Mouse (Mus musculus) spleen, postnatal 36 days (tissue): ENCODE measurements around the gene Kmt5a.
A peak's percentile ranks its signal among the peaks of the same experiment; 100 is the strongest.
"Not testable (repeated sequence)": the region's sequence is repeated elsewhere in the genome, so short reads cannot be mapped to it uniquely, and the experiment has no call there.

Experiments used
- DNase-seq, 2 experiments: peaks; one replicate each; pipeline ENCODE4 v3.0.0; 2022; ENCODE audit warnings: low spot score in 2 of 2, mixed read lengths in 1 of 2

Gene Kmt5a

DNA sequence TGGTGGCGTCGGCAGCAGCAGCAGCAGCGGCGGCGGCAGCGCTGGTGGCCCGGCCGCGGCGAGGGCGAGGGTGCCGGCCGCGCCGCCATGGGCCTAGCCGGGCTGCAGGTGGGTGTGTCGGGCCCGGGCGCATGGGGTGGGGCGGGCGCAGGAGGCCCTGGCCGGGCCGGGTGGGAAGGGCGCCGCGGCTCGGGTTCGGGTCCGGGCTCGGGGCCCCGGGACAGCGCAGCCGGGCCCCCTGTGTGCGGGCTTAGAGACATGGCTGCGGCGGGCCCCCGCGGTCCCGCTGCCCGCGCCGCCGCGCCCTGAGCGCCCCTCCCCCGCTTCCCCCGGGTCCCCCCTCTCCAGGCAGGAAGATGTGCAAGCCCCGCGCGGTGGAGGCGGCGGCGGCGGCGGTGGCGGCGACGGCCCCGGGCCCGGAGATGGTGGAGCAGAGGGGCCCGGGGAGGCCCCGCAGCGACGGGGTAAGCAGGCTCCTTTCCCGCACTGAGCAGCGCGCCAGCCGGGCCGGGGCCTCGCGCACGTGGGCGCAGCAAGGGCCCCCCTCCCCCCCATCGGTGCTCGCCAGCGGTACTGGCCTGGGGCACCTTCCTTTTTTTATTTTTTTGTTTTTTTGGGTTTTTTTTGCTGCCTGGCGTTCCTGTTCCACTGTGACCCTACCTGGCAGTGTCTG, 6.0 kb downstream of the Kmt5a start:
- DNase-seq, result peak; percentile 48 to 50

DNA sequence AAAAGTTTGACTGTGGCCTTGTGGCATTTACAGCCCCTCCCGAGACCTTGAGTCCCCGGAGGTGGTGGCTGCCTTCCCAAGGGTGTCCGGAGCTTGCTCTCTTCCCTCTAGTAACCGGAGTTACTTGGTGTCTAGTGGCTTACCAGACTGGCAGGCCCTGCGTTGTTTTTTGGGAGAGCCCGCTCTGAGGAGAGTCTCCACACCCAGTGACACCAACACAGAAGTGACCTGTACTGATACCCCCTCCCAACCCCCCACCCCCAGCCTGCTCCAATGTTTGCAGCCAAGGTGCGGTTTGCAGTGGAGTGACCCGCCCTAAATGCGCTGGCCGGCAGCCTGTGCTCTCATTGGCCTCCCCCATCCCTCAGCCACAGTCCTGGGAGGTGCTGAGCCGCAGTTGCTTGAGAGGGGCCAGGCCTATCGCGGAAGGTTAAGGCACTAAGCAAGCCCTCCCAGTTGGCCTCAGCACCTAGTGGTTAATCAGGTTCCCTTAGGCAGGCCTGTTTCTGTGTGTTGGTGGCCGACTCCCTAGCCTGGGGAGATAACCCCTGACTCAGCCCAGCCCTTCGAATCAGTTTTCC, 6.7 kb downstream of the Kmt5a start:
- peak; percentile 42 to 55 for DNase-seq

DNA sequence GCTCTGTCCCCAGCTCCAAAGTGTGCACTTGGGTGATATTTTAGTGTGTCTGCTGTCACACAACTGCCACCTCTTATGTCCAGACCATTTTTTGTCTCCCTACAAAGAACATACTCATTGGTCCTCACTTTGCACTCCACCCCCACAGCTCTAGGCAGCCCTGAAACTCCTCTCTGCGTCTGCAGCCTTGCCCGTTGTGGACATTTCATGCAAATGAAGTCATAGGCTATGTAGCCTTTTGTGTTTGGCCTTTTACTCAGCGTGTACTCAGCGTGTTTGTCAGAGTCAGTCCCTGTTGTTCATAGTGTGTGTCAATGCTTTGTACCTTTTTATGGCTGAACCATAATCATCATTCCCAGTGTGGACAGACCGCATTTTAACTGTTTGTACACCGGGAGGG, 9.8 kb downstream of the Kmt5a start:
- no peak for DNase-seq

DNA sequence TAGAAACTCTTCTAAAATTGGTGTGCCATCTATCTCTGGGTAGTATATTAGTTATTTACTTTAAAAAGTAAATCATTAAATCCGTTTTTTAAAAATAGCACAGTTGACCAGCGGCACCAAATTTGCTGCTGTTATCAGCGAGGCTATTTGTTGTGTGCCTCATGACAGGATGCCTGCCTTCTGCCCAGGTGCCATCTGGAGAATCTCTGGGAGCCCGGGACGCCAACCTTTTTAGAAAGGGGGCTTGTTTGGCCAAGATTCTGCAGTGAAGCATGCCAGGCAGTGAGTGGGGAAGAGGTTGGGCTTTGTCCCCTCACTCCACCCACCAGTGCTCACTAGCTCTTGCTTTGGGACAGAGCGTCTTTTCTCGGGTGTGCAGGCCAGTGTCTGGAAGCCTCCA, 10.3 kb downstream of the Kmt5a start:
- no peak for DNase-seq

DNA sequence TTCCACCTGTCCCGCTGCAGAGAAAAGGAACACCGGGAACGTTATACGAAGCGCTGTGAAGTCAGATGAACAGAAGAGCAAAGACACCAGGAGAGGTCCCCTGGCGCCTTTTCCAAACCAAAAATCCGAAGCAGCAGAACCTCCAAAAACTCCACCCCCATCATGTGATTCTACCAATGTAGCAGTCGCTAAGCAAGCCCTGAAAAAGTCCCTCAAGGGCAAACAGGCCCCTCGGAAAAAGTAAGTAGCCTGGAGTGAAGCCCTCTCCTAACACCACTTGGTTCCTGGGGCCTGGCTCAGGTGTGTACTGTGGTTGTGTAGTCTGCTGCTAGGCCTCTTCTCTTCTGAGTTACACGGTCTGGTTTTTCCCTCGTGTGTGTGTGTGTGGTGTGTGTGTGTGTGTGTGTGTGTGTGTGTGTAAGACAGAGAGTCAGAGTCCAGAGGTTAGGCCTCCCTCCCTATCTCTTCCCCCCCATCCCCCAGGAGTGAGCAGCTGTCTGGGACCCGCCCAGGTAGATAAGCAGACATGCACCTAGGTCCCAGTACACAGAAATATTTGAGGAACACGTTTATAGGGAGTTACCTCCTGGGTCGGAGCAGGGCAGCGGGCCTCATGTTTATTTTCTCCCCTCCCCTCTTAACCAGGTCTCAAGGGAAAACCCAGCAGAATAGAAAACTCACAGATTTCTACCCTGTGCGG, 11.1 kb downstream of the Kmt5a start:
- DNase-seq, result no peak

DNA sequence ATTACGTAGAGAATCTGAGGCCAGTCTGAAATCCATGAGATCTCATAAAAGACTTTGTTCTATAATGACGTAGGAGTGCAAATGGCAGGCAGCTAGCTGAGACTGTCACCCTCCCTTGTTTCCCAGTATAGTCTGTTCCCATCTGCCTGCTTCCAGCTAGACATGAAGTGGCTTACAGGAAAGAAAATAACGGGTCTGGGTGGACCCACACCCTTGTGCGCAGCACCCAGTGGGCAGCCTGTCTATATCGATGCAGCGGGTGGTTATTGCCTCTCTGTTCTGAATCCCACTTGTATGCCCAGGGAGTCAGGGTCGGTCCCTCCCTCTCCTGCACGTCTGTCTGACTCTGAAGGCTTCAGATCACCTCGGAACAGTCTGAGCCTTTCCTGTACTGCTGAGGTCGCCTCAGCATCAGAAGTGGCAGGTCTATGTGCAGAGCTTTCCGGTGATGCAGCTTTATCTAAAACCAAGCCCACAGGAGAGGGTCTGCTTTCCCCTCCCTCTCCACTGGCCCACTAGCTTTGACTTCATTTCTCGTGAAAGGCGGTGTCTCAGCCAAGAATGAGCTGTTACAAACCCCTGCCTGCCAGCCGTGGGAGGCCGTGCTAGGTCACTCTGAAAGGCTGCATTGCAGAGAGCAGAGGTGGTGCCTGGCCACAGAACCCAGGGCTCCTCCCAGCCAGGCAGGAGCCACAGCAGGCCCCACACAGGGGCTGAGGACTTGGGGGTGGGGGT, 12.9 kb downstream of the Kmt5a start:
- DNase-seq, result no peak

DNA sequence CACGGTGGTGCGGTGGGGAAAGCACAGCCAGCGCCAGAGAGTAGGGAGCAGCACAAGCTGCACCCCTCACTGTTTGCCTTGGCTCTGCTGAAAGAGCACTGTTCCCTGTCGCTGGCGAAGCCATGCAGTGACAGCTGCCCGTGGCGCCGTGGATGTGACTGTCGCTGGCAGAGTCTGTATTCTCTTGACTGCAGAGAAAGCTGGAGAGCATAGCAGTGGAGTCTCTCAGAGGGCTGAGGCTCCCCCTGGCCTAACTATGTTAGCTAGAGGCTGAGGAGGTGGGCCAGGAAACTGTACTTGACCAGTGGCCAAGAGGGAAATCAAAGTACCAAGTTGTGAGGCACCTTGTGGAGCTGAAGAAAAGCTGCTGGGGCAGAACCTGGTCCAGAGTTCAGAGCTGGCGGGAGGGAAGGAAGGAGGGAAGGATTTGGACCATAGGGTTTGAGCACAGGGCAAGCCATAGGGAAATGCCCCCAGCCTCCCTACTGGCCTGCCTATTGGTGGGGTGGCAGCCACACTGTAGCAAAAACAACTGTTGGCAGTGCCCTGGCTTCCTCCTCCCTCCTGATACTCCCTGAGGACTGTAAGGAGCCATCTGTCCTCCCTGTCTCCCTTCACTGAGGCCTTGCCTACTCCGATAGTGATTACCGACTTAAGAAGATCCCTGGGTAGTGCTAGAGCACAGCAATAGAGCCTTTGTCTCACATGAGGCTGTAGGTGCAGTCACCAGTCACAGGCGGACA, 13.8 kb downstream of the Kmt5a start:
- no peak for DNase-seq

DNA sequence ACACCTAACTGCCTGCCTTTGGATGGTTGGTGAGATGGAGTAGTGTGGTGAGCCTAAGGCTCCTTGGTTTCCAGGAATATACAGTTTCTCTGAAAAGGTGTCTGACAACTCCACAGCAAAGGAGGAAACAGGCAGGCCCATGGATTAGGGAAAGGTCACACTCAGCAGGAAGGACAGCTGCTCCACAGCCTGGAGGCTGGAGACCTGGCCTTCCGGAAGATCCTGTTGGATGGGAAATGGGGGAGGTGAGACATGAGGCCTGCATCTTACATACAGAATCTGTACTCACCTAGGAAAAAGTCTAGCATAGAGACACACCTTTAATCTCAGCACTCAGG, 14.3 kb downstream of the Kmt5a start:
- DNase-seq, result no peak

DNA sequence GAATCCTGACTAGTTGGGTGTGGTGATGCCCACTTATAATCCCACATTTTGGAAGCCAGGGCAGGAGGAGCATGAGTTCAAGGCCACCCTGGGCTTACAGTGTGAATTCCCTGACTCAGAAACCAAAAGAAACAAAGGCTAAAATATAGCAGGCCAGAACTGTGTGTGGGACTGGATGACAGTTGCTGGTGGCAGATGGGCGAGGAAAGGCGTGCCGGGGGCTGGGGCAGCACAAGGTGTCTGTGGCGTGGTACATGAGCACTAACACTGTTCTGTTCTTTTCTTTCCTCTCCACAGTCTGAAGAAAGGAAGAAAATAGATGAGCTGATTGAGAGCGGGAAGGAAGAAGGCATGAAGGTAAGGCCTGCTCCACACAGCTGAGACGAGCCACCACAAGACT, 17.0 kb downstream of the Kmt5a start:
- no peak for DNase-seq

DNA sequence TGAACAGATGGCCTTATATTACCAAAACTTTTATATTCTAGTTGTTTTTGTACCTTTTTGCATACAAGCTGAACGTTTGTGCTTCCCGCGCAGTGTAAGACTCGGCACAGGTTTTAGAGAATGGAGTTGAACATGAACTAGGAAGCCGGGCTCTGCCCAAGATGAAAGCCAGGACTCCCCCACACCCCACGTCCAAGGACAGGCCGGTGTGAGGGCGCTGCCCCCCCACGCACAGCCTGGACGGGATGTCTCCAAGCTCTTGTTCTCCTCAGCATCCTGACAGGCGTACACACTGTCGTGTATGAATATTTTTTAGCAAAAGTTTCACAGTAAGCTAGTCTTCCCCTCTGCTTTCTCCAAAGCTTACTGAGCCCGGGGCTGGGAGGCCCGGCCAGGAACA, 21.2 kb downstream of the Kmt5a start:
- DNase-seq, result not testable (repeated sequence)

DNA sequence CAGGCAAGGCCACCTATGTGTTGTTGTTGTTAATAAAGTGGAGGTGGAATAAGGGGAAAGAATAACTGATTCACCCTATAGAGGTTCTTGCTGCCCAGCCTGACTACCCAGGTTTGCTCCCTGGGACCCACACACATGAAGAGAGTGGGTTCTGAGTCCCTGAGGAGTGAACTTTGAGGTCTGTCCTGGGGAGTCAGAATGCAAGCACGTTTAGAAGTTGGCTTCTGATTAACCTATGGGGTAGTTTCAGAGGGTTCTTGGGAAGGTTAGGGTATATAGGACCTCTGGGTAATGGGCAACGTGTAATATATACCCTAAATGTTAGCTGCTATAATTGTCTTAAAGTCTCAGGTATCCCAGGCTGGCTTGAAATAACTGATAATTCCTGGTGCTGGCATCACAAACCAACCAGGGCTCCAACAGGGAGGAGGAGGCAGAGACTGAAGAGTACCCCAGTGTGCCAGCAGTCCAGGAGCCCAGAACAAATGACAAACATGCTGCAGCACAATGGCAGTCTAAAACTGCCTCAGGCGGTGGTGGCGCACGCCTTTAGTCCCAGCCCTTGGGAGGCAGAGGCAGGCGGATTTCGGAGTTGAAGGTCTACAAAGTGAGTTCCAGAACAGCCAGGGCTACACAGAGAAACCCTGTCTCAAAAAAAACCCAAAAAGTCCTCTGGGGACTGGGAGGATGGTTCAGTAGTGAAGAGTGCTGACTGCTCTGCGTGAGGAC, 22.7 kb downstream of the Kmt5a start:
- no peak for DNase-seq

DNA sequence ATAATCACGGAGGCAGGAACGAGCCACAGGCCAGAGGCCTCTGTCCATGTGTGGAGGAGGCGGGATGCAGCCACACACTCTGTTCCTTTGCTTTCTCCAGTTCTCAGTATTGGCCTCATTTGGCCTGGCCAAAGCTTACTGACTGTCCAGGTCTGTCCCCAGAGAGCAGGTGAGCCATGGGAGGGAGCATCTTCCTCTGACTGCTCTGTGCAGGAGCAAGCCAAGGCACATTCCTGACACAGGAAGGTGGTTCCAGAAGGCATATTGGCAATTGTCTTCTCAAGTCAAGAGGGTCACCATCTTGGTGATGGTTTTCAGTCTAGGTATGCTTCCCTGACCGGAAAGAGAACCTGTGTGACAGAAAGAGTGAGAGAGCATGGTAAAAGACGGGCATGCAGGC, 23.7 kb downstream of the Kmt5a start:
- no peak for DNase-seq

DNA sequence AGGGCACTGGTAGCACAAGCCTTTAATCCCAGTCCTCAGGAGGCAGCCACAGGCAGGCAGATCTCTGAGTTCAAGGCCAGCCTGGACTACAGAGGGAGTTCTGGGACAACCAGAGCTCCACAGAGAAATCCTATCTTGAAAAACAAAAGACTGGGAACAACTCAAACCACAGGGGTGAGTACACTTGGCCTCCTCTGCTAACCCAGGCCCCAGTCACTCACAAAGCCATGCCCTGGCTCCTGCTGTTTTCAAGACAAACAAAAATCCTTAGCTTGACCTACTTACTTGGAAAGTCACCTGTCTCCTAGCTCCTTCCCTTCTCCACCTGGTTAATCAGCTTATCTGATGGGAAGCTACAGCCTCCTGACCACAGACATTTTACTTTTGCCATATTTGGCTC, 25.2 kb downstream of the Kmt5a start:
- no peak for DNase-seq

DNA sequence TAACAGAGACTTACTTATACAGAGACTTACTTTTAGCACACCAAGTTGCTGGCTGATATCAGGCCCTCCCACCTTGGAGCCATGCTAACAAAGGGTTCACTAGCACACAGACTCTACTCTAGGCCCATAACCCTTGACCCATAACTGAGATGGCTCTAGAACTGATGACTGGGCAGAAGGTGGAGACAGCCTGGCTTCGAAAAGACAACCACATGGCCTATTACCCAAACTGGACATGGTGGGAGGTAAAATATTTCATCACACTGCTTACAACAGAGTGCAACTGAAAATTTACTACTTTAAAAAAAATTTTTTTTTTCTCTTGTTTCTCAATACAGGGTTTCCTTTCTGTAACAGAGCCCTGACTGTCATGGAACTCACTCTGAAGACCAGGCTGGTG, 28.0 kb downstream of the Kmt5a start:
- DNase-seq, result no peak

DNA sequence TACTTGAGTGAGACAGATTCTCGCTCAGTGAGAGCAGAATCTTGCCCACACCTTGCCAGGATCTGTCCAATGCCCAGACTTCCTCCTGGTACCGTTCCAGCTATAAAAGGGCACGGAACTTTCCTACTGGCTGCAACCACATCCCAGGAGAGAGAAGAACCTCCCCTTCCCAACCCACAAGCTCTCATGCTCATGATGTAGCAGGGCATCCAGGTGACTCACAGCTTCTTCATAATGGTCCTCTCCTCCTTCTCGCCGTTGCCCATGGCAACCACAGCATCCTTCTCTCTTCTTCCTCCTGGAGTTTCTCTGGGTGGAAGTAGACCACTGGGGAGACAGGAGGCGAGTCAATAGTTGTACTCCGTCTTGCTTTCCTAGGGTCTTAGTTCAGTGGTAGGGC, 28.6 kb downstream of the Kmt5a start:
- no peak for DNase-seq

DNA sequence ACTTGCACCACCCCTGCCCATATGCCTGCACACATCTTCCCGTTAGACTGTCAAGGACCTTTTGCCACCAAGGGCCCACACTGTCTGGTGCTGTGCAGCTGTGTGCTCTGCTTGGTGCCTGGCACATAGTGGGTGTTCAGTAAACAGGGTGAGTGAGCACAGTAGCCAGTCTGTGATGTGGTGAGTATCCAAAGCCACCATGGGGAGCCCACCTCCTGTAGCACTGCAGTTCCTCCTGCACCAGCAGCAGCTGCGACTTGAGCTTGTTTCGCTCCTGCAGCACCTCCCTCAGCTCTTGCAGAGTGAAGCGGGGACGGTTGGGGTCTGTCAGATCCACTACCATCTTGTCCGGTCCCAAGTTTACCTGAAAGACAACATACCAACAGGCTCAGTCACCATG, 29.8 kb downstream of the Kmt5a start:
- no peak for DNase-seq

DNA sequence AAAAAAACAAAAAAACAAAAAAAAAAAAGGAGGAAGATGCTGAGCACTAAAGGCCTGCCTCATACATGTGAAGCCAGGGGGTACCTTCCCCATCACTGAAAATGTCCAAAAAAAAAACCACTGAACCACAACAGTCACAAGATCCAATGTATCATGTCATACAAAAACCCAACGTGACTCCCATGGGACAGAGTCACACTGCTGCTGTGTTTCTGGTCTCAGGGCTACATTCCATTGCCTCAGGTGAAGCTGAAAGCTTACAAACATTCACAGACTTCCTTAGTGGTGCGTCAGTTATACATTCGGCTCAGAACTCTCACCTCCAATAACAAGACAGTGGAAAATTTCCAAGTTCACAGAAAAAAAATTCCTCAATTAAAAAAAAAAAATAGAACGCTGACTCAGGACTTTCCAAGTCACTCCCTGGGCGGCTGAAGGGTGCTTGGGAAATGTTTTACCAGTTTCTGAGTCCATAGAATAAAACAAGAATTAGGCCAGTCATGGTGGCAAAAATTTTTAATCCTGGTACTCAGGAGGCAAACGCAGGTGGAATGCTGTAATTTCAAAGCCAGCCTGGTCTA, 31.0 kb downstream of the Kmt5a start:
- DNase-seq, result no peak

DNA sequence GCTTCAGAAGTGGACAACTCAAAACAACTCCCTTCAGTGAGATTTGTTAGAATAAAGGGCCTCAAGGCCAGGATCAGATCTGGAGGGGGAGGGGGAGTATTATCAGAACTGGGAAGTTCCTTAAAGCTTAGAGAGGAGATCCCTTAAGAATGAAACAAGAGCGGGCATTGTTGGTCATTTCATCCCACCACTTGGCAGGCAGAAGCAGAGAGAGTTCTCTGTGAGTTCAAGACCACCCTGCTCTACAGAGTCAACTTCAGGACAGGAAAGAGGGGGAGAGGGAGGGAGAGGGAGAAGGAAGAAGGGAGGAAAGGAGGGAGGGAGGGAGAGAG, 39.1 kb downstream of the Kmt5a start:
- no peak for DNase-seq

DNA sequence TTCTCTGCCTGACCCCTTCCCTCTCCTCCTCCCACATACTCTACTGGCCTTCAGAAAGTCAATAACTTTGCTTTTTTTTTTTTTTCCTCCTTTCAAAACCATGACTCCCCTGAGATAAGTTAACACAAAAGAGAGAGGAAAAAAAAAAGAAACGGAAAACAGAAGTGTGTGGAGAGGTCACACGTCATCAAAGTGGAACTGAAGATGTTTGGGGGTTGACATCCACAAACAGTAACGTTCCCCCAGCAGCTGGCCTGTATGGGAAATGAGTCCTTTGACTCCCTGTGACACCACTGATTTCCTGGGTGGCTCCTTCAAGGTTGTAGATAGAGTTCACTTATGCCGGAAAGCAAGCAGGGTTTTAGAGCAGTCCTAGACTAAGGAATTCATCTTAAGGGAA, 40.4 kb downstream of the Kmt5a start:
- DNase-seq, result peak; percentile 49 to 53

DNA sequence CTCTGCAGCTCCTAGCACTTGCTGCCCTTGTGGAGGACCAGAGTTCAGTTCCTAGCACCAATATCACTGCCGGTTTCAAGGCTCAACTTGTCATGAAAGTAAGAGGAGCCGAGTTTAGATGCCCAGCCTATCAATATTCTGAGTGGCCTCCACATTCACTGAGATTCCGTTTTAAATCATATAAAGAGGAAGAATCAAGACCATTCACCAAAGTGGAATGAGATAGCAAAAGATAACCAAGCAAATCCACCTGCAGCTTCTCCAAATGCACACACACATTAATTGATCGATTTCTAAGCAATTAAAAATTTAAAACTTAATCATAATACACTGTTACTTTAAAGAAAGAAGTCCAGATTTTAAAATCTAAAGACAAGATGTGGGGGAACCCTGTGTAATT, 42.0 kb downstream of the Kmt5a start:
- DNase-seq, result no peak

DNA sequence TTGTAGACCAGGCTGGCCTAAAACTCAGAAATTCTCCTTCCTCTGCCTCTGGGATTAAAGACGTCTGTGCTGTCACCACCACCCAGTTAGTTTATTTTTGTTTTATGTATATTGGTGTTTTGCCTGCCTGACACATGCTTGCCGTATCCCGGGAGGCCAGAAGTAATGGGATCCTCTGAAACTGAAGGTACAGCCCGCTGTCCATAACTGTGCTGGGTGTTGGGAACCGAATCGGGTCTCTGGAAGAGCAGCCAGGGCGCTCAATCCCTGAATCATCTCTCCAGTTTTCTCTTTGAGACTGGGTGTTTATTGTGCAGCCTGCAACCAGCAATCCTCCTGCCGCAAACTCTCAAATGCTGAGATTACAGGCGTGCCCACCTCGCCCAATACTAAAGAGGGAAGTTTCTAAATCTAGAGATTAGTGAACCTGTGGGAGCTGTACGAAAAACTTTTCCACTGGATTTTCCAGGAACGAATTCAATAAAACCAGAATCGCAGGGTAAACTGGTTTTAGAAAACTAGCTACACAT, 42.8 kb downstream of the Kmt5a start:
- DNase-seq, result peak in 1 of 2 experiments; percentile 22
